Mouse (Mus musculus) heart, embryonic 15.5 days (tissue): ENCODE results near the gene Cntfr. TPM values are rescaled to one million over a fixed set of nuclear protein-coding genes. Genes with fewer than 3 reads are reported as not detected.
A peak's percentile ranks its signal among the peaks of the same experiment; 100 is the strongest.

ENCODE experiments used
- ATAC-seq: fragments of 200-750 bp; cut with Nextera tagmentation; replicated peaks from 2 replicates; pipeline ENCODE4 v1.8.0; 2017; ENCODE audit warnings: low read depth, moderate TSS enrichment; ENCODE audit not compliant: insufficient number of reproducible peaks, insufficient read depth, low FRiP score
- H3K27ac ChIP-seq: fragments of 300-500 bp; sonication (generic); 2 replicates; pipeline ENCODE4 v1.5.1; 2015; ENCODE audit warnings: mild to moderate bottlenecking, inconsistent platforms
- H3K27me3 ChIP-seq: fragments of 300-500 bp; sonication (generic); 2 replicates; pipeline ENCODE4 v1.6.1; 2015; ENCODE audit warnings: inconsistent platforms
- H3K36me3 ChIP-seq: fragments of 300-500 bp; sonication (generic); 2 replicates; pipeline ENCODE4 v1.6.1; 2015; ENCODE audit warnings: mild to moderate bottlenecking, inconsistent platforms
- H3K4me1 ChIP-seq: fragments of 300-500 bp; sonication (generic); replicated peaks from 2 replicates; pipeline ENCODE4 v1.6.1; 2015; ENCODE audit warnings: inconsistent platforms
- H3K4me2 ChIP-seq: fragments of 300-500 bp; sonication (generic); 2 replicates; pipeline ENCODE4 v1.6.1; 2015; ENCODE audit warnings: inconsistent platforms, mild to moderate bottlenecking, moderate library complexity
- H3K4me3 ChIP-seq: fragments of 300-500 bp; sonication (generic); 2 replicates; pipeline ENCODE4 v1.5.1; 2015; ENCODE audit warnings: mild to moderate bottlenecking, inconsistent platforms
- H3K9ac ChIP-seq: fragments of 300-500 bp; sonication (generic); 2 replicates; pipeline ENCODE4 v1.6.1; 2015; ENCODE audit warnings: mild to moderate bottlenecking, inconsistent platforms
- H3K9me3 ChIP-seq: fragments of 300-500 bp; sonication (generic); replicated peaks from 2 replicates; pipeline ENCODE4 v1.6.1; 2016; ENCODE audit warnings: inconsistent platforms
- WGBS: fragments of 180-500 bp; shearing (Covaris S2); methylation state at CpG from one replicate; pipeline ENCODE4 v1.1.7; 2015; ENCODE audit warnings: mixed read lengths; 5-methylcytosine and 5-hydroxymethylcytosine counted together
- polyA plus RNA-seq: library from polyadenylated mRNA; unstranded; fragments of >200 nt; fragmentation: Nextera tagmentation; extraction: Ambion mirVana; gene quantifications from 2 replicates; pipeline ENCODE4 v1.2.1, GENCODE M21; 2015

Gene Cntfr
- polyA plus RNA-seq, 1 experiment from 2014 or later, result 2.0 TPM

- under 1% methylated on average over 27 of the region's 27 CpGs for WGBS
- H3K4me1 ChIP-seq, result peaks cover 17% of the 10 kb centered on the region
These were observed 26.0 kb upstream of the Cntfr start, which contains the start of gene Dctn3 for GRCm38 (mm10) chr4:41722918-41723351. Gene Dctn3, minus strand, starts transcription at chr4:41723170.

GRCm38 (mm10) chr4:41716834-41717233 is 19.9 kb upstream of the Cntfr start:
- ATAC-seq, result no peak
- Histone ChIP-seq H3K27ac (no peak overlapping the region), H3K27me3 (no peaks in the 10 kb centered on the region), H3K4me2 (no peak overlapping the region), H3K9ac (no peak overlapping the region), H3K4me1 (peaks cover 19% of the 10 kb centered on the region), H3K4me3 (no peak overlapping the region), H3K36me3 (peaks cover 29% of the 10 kb centered on the region; the same call in 1 of the 2 replicates), H3K9me3 (no peaks in the 10 kb centered on the region)
- 57% methylated on average over 6 of the region's 6 CpGs for WGBS

More at GRCm38 (mm10) chr4:41722918-41723351, 26.0 kb upstream of the Cntfr start, which contains the start of gene Dctn3:
- Histone ChIP-seq H3K36me3 (peaks cover 18% of the 10 kb centered on the region; the same call in 1 of the 2 replicates), H3K9ac (peak within 1 kb of the TSS; percentile 67), H3K4me2 (peak within 1 kb of the TSS; percentile 71), H3K27ac (no peak within 1 kb of the TSS), H3K9me3 (no peaks in the 10 kb centered on the region), H3K4me3 (peak within 1 kb of the TSS; percentile 77), H3K27me3 (peaks cover 45% of the 10 kb centered on the region)
- peak; percentile 92 for ATAC-seq

GRCm38 (mm10) chr4:41715596-41715995 is 18.7 kb upstream of the Cntfr start:
- no peak for ATAC-seq
- 85% methylated on average over 5 of the region's 5 CpGs for WGBS
- peaks cover 32% of the 10 kb centered on the region; the same call in 1 of the 2 replicates for H3K36me3 ChIP-seq
- H3K4me2 ChIP-seq, result no peak overlapping the region
- no peaks in the 10 kb centered on the region for H3K9me3 ChIP-seq
- H3K4me3 ChIP-seq, result no peak overlapping the region
- no peaks in the 10 kb centered on the region for H3K27me3 ChIP-seq
- no peak overlapping the region for H3K9ac ChIP-seq
- peaks cover 20% of the 10 kb centered on the region for H3K4me1 ChIP-seq
- no peak overlapping the region for H3K27ac ChIP-seq

- H3K9me3 ChIP-seq, result no peaks in the 10 kb centered on the region
- H3K4me3 ChIP-seq, result no peak overlapping the region
- ATAC-seq, result no peak
- no peak overlapping the region for H3K27ac ChIP-seq
- peaks cover 30% of the 10 kb centered on the region; the same call in 1 of the 2 replicates for H3K36me3 ChIP-seq
- H3K4me2 ChIP-seq, result no peak overlapping the region
- no peaks in the 10 kb centered on the region for H3K27me3 ChIP-seq
- WGBS, result 66% methylated on average over 8 of the region's 8 CpGs
- peaks cover 20% of the 10 kb centered on the region for H3K4me1 ChIP-seq
- no peak overlapping the region for H3K9ac ChIP-seq
These were observed 18.2 kb upstream of the Cntfr start for GRCm38 (mm10) chr4:41715082-41715481.

- H3K9me3 ChIP-seq, result no peaks in the 10 kb centered on the region
- no peak overlapping the region for H3K27ac ChIP-seq
- H3K27me3 ChIP-seq, result no peaks in the 10 kb centered on the region
- H3K4me3 ChIP-seq, result peak overlapping the region; percentile 77
- whole genome bisulfite sequencing, result 17% methylated on average over 8 of the region's 8 CpGs
- H3K4me2 ChIP-seq, result peak overlapping the region; percentile 84
- H3K36me3 ChIP-seq, result peaks cover 23% of the 10 kb centered on the region; the same call in 1 of the 2 replicates
- no peak overlapping the region for H3K9ac ChIP-seq
- ATAC-seq, result 0 out of 2 replicates have a peak, but pooled peaks have one; percentile 25
- H3K4me1 ChIP-seq, result peaks cover 20% of the 10 kb centered on the region
These were observed 17.4 kb upstream of the Cntfr start for GRCm38 (mm10) chr4:41714276-41714675.

- Histone ChIP-seq H3K27me3 (no peaks in the 10 kb centered on the region), H3K27ac (peak within 1 kb of the TSS; percentile 61), H3K9me3 (no peaks in the 10 kb centered on the region), H3K4me1 (peaks cover 20% of the 10 kb centered on the region), H3K9ac (peak within 1 kb of the TSS; percentile 81), H3K4me3 (peak within 1 kb of the TSS; percentile 77), H3K4me2 (peak within 1 kb of the TSS; percentile 84), H3K36me3 (peaks cover 18% of the 10 kb centered on the region; the same call in 1 of the 2 replicates)
- peak; percentile 60; the same call in 1 of the 2 replicates for ATAC-seq
- under 1% methylated on average over 61 of the region's 61 CpGs for WGBS
These were observed 16.5 kb upstream of the Cntfr start, which contains the start of gene Rpp25l for GRCm38 (mm10) chr4:41713197-41714067. Gene Rpp25l, minus strand, starts transcription at chr4:41713534.

- 37% methylated on average over 31 of the region's 31 CpGs for WGBS
- H3K4me1 ChIP-seq, result peaks cover 20% of the 10 kb centered on the region
- peak overlapping the region; percentile 84 for H3K4me2 ChIP-seq
- peak overlapping the region; percentile 61 for H3K27ac ChIP-seq
- H3K4me3 ChIP-seq, result peak overlapping the region; percentile 77
- H3K27me3 ChIP-seq, result peaks cover 3% of the 10 kb centered on the region
- H3K9ac ChIP-seq, result peak overlapping the region; percentile 81
- peaks cover 10% of the 10 kb centered on the region; the same call in 1 of the 2 replicates for H3K36me3 ChIP-seq
- no peak for ATAC-seq
- no peaks in the 10 kb centered on the region for H3K9me3 ChIP-seq
These were observed 15.7 kb upstream of the Cntfr start for GRCm38 (mm10) chr4:41712421-41713196.

GRCm38 (mm10) chr4:41711705-41712375 is 15.0 kb upstream of the Cntfr start:
- peak overlapping the region; percentile 77 for H3K4me3 ChIP-seq
- ATAC-seq, result no peak
- H3K4me2 ChIP-seq, result peak overlapping the region; percentile 84
- H3K36me3 ChIP-seq, result peaks cover 6% of the 10 kb centered on the region; the same call in 1 of the 2 replicates
- no peaks in the 10 kb centered on the region for H3K9me3 ChIP-seq
- H3K27ac ChIP-seq, result no peak overlapping the region
- peak overlapping the region; percentile 81; the same call in 1 of the 2 replicates for H3K9ac ChIP-seq
- 73% methylated on average over 16 of the region's 16 CpGs for WGBS
- peaks cover 6% of the 10 kb centered on the region for H3K27me3 ChIP-seq
- H3K4me1 ChIP-seq, result peaks cover 24% of the 10 kb centered on the region

- WGBS, result 56% methylated on average over 4 of the region's 4 CpGs
- no peak for ATAC-seq
- Histone ChIP-seq H3K9ac (no peak overlapping the region), H3K4me2 (no peak overlapping the region), H3K9me3 (no peaks in the 10 kb centered on the region), H3K36me3 (peaks cover 6% of the 10 kb centered on the region; the same call in 1 of the 2 replicates), H3K4me1 (peaks cover 34% of the 10 kb centered on the region), H3K27ac (no peak overlapping the region), H3K4me3 (no peak overlapping the region), H3K27me3 (peaks cover 17% of the 10 kb centered on the region)
These were observed 13.3 kb upstream of the Cntfr start for GRCm38 (mm10) chr4:41710229-41710628.

- WGBS, result 38% methylated on average over 8 of the region's 8 CpGs
- Histone ChIP-seq H3K4me2 (no peak overlapping the region), H3K27me3 (peaks cover 29% of the 10 kb centered on the region), H3K9ac (no peak overlapping the region), H3K4me1 (peaks cover 29% of the 10 kb centered on the region), H3K36me3 (peaks cover 6% of the 10 kb centered on the region; the same call in 1 of the 2 replicates), H3K9me3 (no peaks in the 10 kb centered on the region), H3K4me3 (no peak overlapping the region), H3K27ac (no peak overlapping the region)
- no peak for ATAC-seq
These were observed 11.4 kb upstream of the Cntfr start for GRCm38 (mm10) chr4:41708192-41708745.
